Mouse (Mus musculus) forebrain, embryonic 14.5 days (tissue): Measurements from ENCODE around the gene Grtp1. TPM values are rescaled to one million over a fixed set of nuclear protein-coding genes. Genes with fewer than 3 reads are reported as not detected.
"Not testable (repeated sequence)": the region's sequence is repeated elsewhere in the genome, so short reads cannot be mapped to it uniquely, and the experiment has no call there.

Experiments
- ATAC-seq: fragments of 200-750 bp; cut with Nextera tagmentation; 2 replicates; pipeline ENCODE4 v1.8.0; 2017; ENCODE audit warnings: mild to moderate bottlenecking, moderate library complexity
- DNase-seq: peaks from one replicate; pipeline ENCODE4 v3.0.0-alpha.2; 2015; ENCODE audit warnings: low spot score
- H3K27ac ChIP-seq: fragments of 300-500 bp; sonication (generic); 2 replicates; pipeline ENCODE4 v1.5.1; 2014; ENCODE audit warnings: low read depth, mild to moderate bottlenecking, control low read depth, low read length, moderate library complexity
- H3K27me3 ChIP-seq: fragments of 300-500 bp; sonication (generic); replicated peaks from 2 replicates; pipeline ENCODE4 v1.6.1; 2014; ENCODE audit warnings: low read length, control low read depth, mixed read lengths; ENCODE audit not compliant: control insufficient read depth, insufficient read depth
- H3K36me3 ChIP-seq: fragments of 300-500 bp; sonication (generic); 2 replicates; pipeline ENCODE4 v1.6.1; 2014; ENCODE audit warnings: low read length, control low read depth; ENCODE audit not compliant: control insufficient read depth, insufficient read depth
- H3K4me1 ChIP-seq: fragments of 300-500 bp; sonication (generic); 2 replicates; pipeline ENCODE4 v1.6.1; 2014; ENCODE audit warnings: antibody characterized with exemption, low read length, control low read depth; ENCODE audit not compliant: control insufficient read depth, insufficient read depth
- H3K4me2 ChIP-seq: fragments of 300-500 bp; sonication (generic); 2 replicates; pipeline ENCODE4 v1.6.1; 2014; ENCODE audit warnings: mild to moderate bottlenecking, control low read depth, low read length
- H3K4me3 ChIP-seq: fragments of 300-500 bp; sonication (generic); 2 replicates; pipeline ENCODE4 v1.5.1; 2014; ENCODE audit warnings: low read depth, low read length, control low read depth
- H3K9ac ChIP-seq: fragments of 300-500 bp; sonication (generic); 2 replicates; pipeline ENCODE4 v1.6.1; 2014; ENCODE audit warnings: mild to moderate bottlenecking, low read length, control low read depth, moderate library complexity
- H3K9me3 ChIP-seq: fragments of 300-500 bp; sonication (generic); replicated peaks from 2 replicates; pipeline ENCODE4 v1.6.1; 2016; ENCODE audit warnings: low read length, control low read depth, mixed read lengths; ENCODE audit not compliant: control insufficient read depth
- WGBS: fragments of 180-500 bp; shearing (Covaris S2); extraction: QIAGEN DNeasy Blood & Tissue Kit; methylation state at CpG from one replicate; pipeline ENCODE4 v1.1.7; 2014; 5-methylcytosine and 5-hydroxymethylcytosine counted together
- microRNA counts: library from miRNA; unstranded; fragments of <30 nt; microRNA quantifications from one replicate; lab custom pipeline; 2016
- microRNA-seq: library from miRNA; unstranded; fragments of <30 nt; microRNA quantifications from one replicate; pipeline ENCODE4, GENCODE M21; 2016
- polyA plus RNA-seq: library from polyadenylated mRNA; unstranded; fragments of >200 nt; fragmentation: Nextera tagmentation; extraction: Ambion mirVana; gene quantifications from 2 replicates; pipeline ENCODE4 v1.2.1, GENCODE M21; 2014

Gene Grtp1
- polyA plus RNA-seq, 1 experiment from 2014 or later = 27.6 TPM

DNA sequence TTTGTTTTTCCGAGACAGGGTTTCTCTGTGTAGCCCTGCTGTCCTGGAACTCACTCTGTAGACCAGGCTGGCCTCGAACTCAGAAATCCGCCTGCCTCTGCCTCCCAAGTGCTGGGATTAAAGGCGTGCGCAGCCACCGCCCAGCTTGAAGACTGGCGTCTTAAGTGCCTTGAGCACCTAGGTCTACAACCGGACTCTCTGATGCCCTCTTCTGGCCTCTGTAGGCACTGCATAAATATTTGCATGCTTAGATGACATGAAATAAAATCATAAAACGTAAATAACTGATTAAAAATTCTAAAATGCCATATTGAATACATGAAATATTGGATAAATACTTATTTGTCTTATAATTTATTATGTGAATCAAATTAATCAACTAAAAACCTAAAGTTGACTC, 68.2 kb downstream of the Grtp1 start:
- not testable (repeated sequence) for H3K9ac ChIP-seq, ATAC-seq, H3K9me3 ChIP-seq, H3K4me2 ChIP-seq, H3K27ac ChIP-seq, H3K4me3 ChIP-seq, H3K27me3 ChIP-seq, H3K4me1 ChIP-seq
- peak; percentile 72 for DNase-seq
- WGBS = 69% methylated on average over 9 of the region's 9 CpGs
- peaks cover 95% of the 10 kb centered on the region for H3K36me3 ChIP-seq

- no peaks in the 10 kb centered on the region for H3K27me3 ChIP-seq
- H3K9ac ChIP-seq = no peak overlapping the region
- DNase-seq = no peak
- H3K4me2 ChIP-seq = no peak overlapping the region
- ATAC-seq = no peak
- no peaks in the 10 kb centered on the region for H3K4me1 ChIP-seq
- peaks cover 85% of the 10 kb centered on the region for H3K36me3 ChIP-seq
- no peaks in the 10 kb centered on the region for H3K9me3 ChIP-seq
- H3K4me3 ChIP-seq = no peak overlapping the region
- WGBS = 93% methylated on average over 8 of the region's 8 CpGs
- no peak overlapping the region for H3K27ac ChIP-seq
Observed at GRCm38 (mm10) chr8:13124897-13125296, 75.5 kb downstream of the Grtp1 start.

- no peak overlapping the region for H3K4me3 ChIP-seq
- no peak overlapping the region for H3K9ac ChIP-seq
- DNase-seq = no peak
- no peak for ATAC-seq
- H3K4me1 ChIP-seq = no peaks in the 10 kb centered on the region
- no peaks in the 10 kb centered on the region for H3K9me3 ChIP-seq
- WGBS = 95% methylated on average over 7 of the region's 7 CpGs
- peaks cover 76% of the 10 kb centered on the region for H3K36me3 ChIP-seq
- no peak overlapping the region for H3K27ac ChIP-seq
- H3K4me2 ChIP-seq = no peak overlapping the region
- H3K27me3 ChIP-seq = no peaks in the 10 kb centered on the region
Observed at GRCm38 (mm10) chr8:13122887-13123421, 77.5 kb downstream of the Grtp1 start.

MicroRNAs within 50 kb of the gene (microRNA counts, 519-probe panel; counts per million panel counts)
- microRNA mmu-miR-1968 (lab: Ali Mortazavi, UCI) = not detected

Small RNA genes within 50 kb of the gene (microRNA-seq; reads per million reads assigned to microRNA genes)
- gene Mir1968 (15.1 reads per million, percentile 36 among the genes with 10 or more reads in this experiment), gene Mir7065 (not detected)

Other genes with a start within 250 kb of the Grtp1 start
- not detected in 2 replicates for gene F7, start 174.6 kb downstream of the Grtp1 start, polyA plus RNA-seq
- gene F10, start 163.3 kb downstream of the Grtp1 start, polyA plus RNA-seq = 0.15 TPM in 1 of 2 replicates, not detected in the other
- 1.3 and 1.6 TPM in 2 replicates for gene Proz, start 139.7 kb downstream of the Grtp1 start, polyA plus RNA-seq
- 35.6 and 39.8 TPM in 2 replicates for gene Pcid2, start 95.2 kb downstream of the Grtp1 start, polyA plus RNA-seq
- gene Cul4a, start 95.0 kb downstream of the Grtp1 start, polyA plus RNA-seq = 66.4 and 72.0 TPM in 2 replicates
- 267 and 274 TPM in 2 replicates for gene Lamp1, start 41.5 kb downstream of the Grtp1 start, polyA plus RNA-seq
- not detected in 2 replicates for gene Adprhl1, start 53.5 kb upstream of the Grtp1 start, polyA plus RNA-seq
- 33.4 and 38.5 TPM in 2 replicates for gene Dcun1d2, start 87.5 kb upstream of the Grtp1 start, polyA plus RNA-seq
- gene Tmco3, start 87.6 kb upstream of the Grtp1 start, polyA plus RNA-seq = 30.7 and 46.9 TPM in 2 replicates
- 145 and 146 TPM in 2 replicates for gene Tfdp1, start 138.1 kb upstream of the Grtp1 start, polyA plus RNA-seq
- gene Atp4b, start 196.2 kb upstream of the Grtp1 start, polyA plus RNA-seq = not detected in 2 replicates
- 0.04 TPM in 1 of 2 replicates, not detected in the other for gene Grk1, start 204.5 kb upstream of the Grtp1 start, polyA plus RNA-seq
- gene Tmem255b, start 234.6 kb upstream of the Grtp1 start, polyA plus RNA-seq = not detected in 2 replicates